Mouse (Mus musculus): ENCODE measurements around the gene Cacybp.

DNA sequence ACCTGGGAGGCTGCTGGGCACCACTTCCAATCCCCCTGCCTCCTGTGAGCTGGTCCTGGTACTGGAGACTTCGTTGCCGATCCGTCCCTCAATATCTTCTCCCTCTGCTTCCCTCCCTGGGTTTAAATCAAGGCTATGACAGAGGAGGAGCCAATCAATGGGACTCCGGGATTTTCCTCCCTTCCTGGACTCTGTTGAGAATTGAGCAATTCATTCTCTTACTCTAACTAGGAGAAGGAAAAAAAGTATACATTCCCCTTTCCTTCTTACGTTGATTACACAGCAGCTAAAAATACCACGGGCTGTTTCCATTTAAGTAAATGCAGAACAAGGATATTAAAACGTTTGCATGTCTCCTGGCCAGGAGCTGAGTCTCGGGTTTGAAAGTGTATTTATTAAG, 59.2 kb downstream of the Cacybp start, which contains the start of gene Tnn:
- TF ChIP-seq POLR2A (IDR thresholded peaks at IDR 0.05; ENCODE audit: low read depth, low read length) = no peak
- TF ChIP-seq CTCF (IDR thresholded peaks at IDR 0.05; ENCODE audit: extremely low read depth, insufficient read depth, insufficient read length, insufficient replicate concordance) = no peak

Measured in spleen, adult 2 months (tissue).